Mouse (Mus musculus) heart, postnatal 0 days (tissue): ENCODE measurements at regions not wholly inside any gene's neighbourhood (a gene's known extent, or its start where the extent isn't known, plus 50 kb on each side); places are given as distances from the start of the nearest gene placed in this dataset.

ENCODE experiments used
- ATAC-seq: fragments of 200-750 bp; cut with Nextera tagmentation; 2 replicates; pipeline ENCODE4 v1.8.0; 2017; ENCODE audit warnings: low read depth, moderate number of reproducible peaks, moderate library complexity; ENCODE audit not compliant: insufficient read depth
- DNase-seq: peaks from one replicate; pipeline ENCODE4 v3.0.0-alpha.2; 2016; ENCODE audit warnings: low spot score
- H3K27ac ChIP-seq: fragments of 300-500 bp; sonication (generic); 2 replicates; pipeline ENCODE4 v1.5.1; 2014; ENCODE audit warnings: low read depth, mild to moderate bottlenecking
- H3K27me3 ChIP-seq: fragments of 300-500 bp; sonication (generic); 2 replicates; pipeline ENCODE4 v1.6.1; 2014; ENCODE audit warnings: low read length, mixed read lengths; ENCODE audit not compliant: control insufficient read depth, insufficient read depth
- H3K36me3 ChIP-seq: fragments of 300-500 bp; sonication (generic); replicated peaks from 2 replicates; pipeline ENCODE4 v1.6.1; 2014; ENCODE audit warnings: low read length, mixed read lengths; ENCODE audit not compliant: control insufficient read depth, insufficient read depth
- H3K4me1 ChIP-seq: fragments of 300-500 bp; sonication (generic); 2 replicates; pipeline ENCODE4 v1.6.1; 2014; ENCODE audit warnings: antibody characterized with exemption; ENCODE audit not compliant: control insufficient read depth, insufficient read depth
- H3K4me2 ChIP-seq: fragments of 300-500 bp; sonication (generic); 2 replicates; pipeline ENCODE4 v1.6.1; 2014; ENCODE audit warnings: low read depth, mild to moderate bottlenecking, low read length, moderate library complexity
- H3K4me3 ChIP-seq: fragments of 300-500 bp; sonication (generic); 2 replicates; pipeline ENCODE4 v1.5.1; 2014; ENCODE audit warnings: low read depth, low read length
- H3K9ac ChIP-seq: fragments of 300-500 bp; sonication (generic); replicated peaks from 2 replicates; pipeline ENCODE4 v1.6.1; 2014; ENCODE audit warnings: low read depth, low read length, mixed read lengths
- H3K9me3 ChIP-seq: fragments of 300-500 bp; sonication (generic); replicated peaks from 2 replicates; pipeline ENCODE4 v1.6.1; 2016; ENCODE audit warnings: low read length; ENCODE audit not compliant: control insufficient read depth
- CTCF ChIP-seq: IDR thresholded peaks from 2 replicates; pipeline ENCODE4 v1.5.1; 2016; ENCODE audit warnings: antibody characterized with exemption, control low read depth, low read depth
- EP300 ChIP-seq: IDR thresholded peaks from 2 replicates; pipeline ENCODE4 v1.6.1; 2016; ENCODE audit warnings: antibody characterized with exemption, low read depth
- WGBS: fragments of 180-500 bp; shearing (Covaris S2); extraction: QIAGEN DNeasy Blood & Tissue Kit; methylation state at CpG from one replicate; pipeline ENCODE4 v1.1.7; 2014; 5-methylcytosine and 5-hydroxymethylcytosine counted together

- Histone ChIP-seq H3K4me2 (no peak overlapping the region), H3K27me3 (no peaks in the 10 kb centered on the region), H3K27ac (no peak overlapping the region), H3K9me3 (no peaks in the 10 kb centered on the region), H3K4me3 (no peak overlapping the region), H3K36me3 (no peaks in the 10 kb centered on the region), H3K9ac (no peak overlapping the region), H3K4me1 (peaks cover 3% of the 10 kb centered on the region; the same call in 1 of the 2 replicates)
- no peak for TF ChIP-seq EP300
- TF ChIP-seq CTCF = no peak
- 72% methylated on average over 11 of the region's 11 CpGs for WGBS
- no peak for DNase-seq
- ATAC-seq = no peak
These were observed 100.9 kb downstream of the Pdcl3 start for GRCm38 (mm10) chr1:39086273-39086672.

DNA sequence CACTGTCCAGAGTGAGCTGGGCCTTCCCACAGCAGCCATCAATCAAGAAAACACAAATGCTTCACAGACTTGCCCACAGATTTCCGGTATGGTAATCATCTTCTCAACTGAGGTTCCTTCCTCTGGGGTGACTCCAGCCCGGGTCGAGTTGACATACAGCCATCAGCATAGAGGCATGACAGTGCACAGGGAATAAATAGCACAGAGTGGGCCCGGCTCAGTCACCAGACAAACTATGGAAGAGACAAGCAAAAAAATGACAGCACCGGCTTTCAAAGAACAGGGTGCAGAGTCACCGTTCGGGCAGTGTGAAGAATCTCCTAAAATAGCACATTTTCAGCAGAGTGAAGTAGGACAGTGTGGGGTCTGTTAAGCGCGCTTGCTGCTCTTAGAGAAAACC is 103.7 kb upstream of the Npas2 start:
- H3K27ac ChIP-seq = no peak overlapping the region
- DNase-seq (no peak), ATAC-seq (no peak)
- H3K4me1 ChIP-seq = peaks cover 3% of the 10 kb centered on the region; the same call in 1 of the 2 replicates
- H3K9me3 ChIP-seq = no peaks in the 10 kb centered on the region
- no peaks in the 10 kb centered on the region for H3K36me3 ChIP-seq
- no peak overlapping the region for H3K4me3 ChIP-seq
- TF ChIP-seq CTCF = no peak
- TF ChIP-seq EP300 = no peak
- H3K27me3 ChIP-seq = no peaks in the 10 kb centered on the region
- H3K9ac ChIP-seq = no peak overlapping the region
- WGBS = 34% methylated on average over 9 of the region's 9 CpGs
- no peak overlapping the region for H3K4me2 ChIP-seq

GRCm38 (mm10) chr1:39091121-39091520 is 102.4 kb upstream of the Npas2 start:
- H3K27me3 ChIP-seq = no peaks in the 10 kb centered on the region

DNA sequence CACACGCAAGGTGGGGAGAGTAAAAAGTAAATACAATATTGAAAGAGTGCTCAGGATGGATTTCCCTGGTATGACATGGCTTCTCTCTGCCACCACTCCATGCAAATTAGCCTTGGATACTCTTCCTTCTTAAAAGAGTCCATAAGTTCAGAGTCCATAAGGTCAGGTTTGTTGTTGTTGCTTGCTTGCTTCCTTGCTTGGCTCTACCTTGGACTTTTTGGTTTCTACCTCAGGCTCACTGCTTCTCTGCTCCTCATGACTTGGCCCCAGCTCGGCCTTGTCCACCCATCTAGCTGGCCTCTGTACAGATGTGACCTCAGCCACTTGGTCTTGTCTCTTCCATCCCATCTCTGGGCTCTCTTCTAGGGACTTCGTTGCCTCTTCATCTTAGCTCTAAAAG is 101.9 kb upstream of the Npas2 start:
- Histone ChIP-seq H3K27ac (no peak overlapping the region), H3K4me1 (no peaks in the 10 kb centered on the region; the same call in 1 of the 2 replicates), H3K4me2 (no peak overlapping the region), H3K27me3 (no peaks in the 10 kb centered on the region), H3K4me3 (no peak overlapping the region), H3K36me3 (no peaks in the 10 kb centered on the region), H3K9ac (no peak overlapping the region), H3K9me3 (no peaks in the 10 kb centered on the region)
- 81% methylated on average over 3 of the region's 3 CpGs for WGBS
- no peak for TF ChIP-seq EP300
- no peak for TF ChIP-seq CTCF
- DNase-seq = no peak
- no peak for ATAC-seq

More at GRCm38 (mm10) chr1:39091121-39091520, 102.4 kb upstream of the Npas2 start:
- ATAC-seq (no peak), DNase-seq (no peak)
- H3K4me1 ChIP-seq = peaks cover under 1% of the 10 kb centered on the region; the same call in 1 of the 2 replicates
- H3K9me3 ChIP-seq = no peaks in the 10 kb centered on the region
- no peak overlapping the region for H3K9ac ChIP-seq
- no peak overlapping the region for H3K27ac ChIP-seq
- no peak for TF ChIP-seq CTCF
- no peaks in the 10 kb centered on the region for H3K36me3 ChIP-seq
- no peak overlapping the region for H3K4me3 ChIP-seq
- no peak overlapping the region for H3K4me2 ChIP-seq
- WGBS = 88% methylated on average over 8 of the region's 8 CpGs

DNA sequence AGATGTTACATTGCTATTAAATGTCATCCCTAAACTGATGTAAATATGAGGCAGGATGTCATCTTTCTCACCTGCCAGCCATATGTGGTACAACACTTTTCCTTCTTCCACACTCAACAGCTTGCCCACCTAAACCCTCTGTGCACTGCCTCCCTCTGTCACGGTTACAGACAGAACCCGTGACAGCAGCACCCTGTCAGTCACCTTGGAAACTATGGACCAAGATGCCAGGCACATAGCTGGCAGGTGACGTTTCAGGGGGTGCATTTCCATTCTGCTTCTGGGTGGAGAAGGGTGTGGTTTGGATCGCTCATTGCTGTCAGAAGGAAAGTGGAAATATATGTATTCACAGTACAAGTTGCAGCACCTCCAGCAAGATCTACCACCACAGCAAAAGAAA is 100.2 kb upstream of the Npas2 start:
- Histone ChIP-seq H3K4me2 (no peak overlapping the region), H3K27me3 (no peaks in the 10 kb centered on the region), H3K9ac (no peak overlapping the region), H3K27ac (no peak overlapping the region), H3K4me3 (no peak overlapping the region), H3K36me3 (no peaks in the 10 kb centered on the region), H3K9me3 (no peaks in the 10 kb centered on the region), H3K4me1 (peaks cover 8% of the 10 kb centered on the region; the same call in 1 of the 2 replicates)
- ATAC-seq (no peak), DNase-seq (no peak)
- WGBS = 63% methylated on average over 4 of the region's 4 CpGs
- TF ChIP-seq EP300 = no peak

GRCm38 (mm10) chr1:39094001-39094400 is 99.5 kb upstream of the Npas2 start:
- 86% methylated on average over 8 of the region's 8 CpGs for WGBS
- no peak for TF ChIP-seq CTCF
- no peak for TF ChIP-seq EP300

More at GRCm38 (mm10) chr1:39094001-39094400, 99.5 kb upstream of the Npas2 start:
- Histone ChIP-seq H3K36me3 (no peaks in the 10 kb centered on the region), H3K4me2 (no peak overlapping the region), H3K4me1 (peaks cover 8% of the 10 kb centered on the region; the same call in 1 of the 2 replicates), H3K9ac (no peak overlapping the region), H3K27me3 (no peaks in the 10 kb centered on the region), H3K4me3 (no peak overlapping the region), H3K9me3 (no peaks in the 10 kb centered on the region), H3K27ac (no peak overlapping the region)
- DNase-seq (no peak), ATAC-seq (no peak)
